Mouse (Mus musculus): ENCODE measurements around the gene Col6a1.

Col6a1 gene

GRCm38 (mm10) chr10:76722751-76723450 is 3.1 kb downstream of the Col6a1 start:
- DNase-seq = no peak

DNA sequence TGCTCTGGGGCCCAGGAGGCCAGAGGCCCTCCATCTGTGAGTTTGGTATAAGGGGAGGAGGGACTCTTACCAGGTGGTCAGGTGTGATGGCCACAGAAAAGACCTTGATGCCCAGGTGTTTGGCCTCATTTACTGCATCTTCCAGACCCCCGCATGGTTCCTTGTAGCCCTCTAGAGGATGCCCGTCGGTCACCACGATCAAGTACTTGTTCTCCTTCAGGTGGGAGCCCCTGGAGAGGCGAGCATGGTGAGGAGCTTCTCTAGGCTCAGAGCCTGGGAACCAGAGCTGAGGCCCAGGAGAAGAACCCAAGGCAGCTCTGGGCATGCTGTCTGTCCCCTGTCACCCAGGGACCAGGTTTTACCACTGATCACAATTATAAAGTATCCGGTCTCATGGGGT is 4.2 kb downstream of the Col6a1 start:
- DNase-seq = no peak

GRCm38 (mm10) chr10:76721216-76721615 is 4.8 kb downstream of the Col6a1 start:
- no peak for DNase-seq

GRCm38 (mm10) chr10:76717631-76718030 is 8.3 kb downstream of the Col6a1 start:
- no peak for DNase-seq

DNA sequence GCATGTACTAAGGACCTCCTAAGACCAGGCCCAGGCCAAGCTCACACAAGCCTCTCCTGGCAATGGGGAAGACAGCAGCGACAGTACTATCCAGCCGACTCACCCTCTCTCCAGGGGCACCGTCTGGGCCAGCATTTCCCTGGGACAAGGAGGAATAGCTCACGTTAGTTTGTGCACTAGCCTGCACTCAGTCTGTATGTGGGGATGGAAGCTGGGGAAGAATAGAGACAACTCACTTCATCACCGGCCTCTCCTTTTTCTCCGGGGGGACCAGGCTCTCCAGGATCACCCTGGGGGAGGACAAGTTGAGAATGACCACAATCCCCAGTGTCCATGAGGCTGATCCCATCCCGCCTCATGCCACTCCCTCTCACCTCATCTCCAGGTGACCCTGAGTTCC is 8.9 kb downstream of the Col6a1 start:
- no peak for DNase-seq

- DNase-seq = no peak
These were observed 11.7 kb downstream of the Col6a1 start for GRCm38 (mm10) chr10:76714303-76714702.

GRCm38 (mm10) chr10:76712500-76712899 is 13.5 kb downstream of the Col6a1 start:
- DNase-seq = no peak

DNA sequence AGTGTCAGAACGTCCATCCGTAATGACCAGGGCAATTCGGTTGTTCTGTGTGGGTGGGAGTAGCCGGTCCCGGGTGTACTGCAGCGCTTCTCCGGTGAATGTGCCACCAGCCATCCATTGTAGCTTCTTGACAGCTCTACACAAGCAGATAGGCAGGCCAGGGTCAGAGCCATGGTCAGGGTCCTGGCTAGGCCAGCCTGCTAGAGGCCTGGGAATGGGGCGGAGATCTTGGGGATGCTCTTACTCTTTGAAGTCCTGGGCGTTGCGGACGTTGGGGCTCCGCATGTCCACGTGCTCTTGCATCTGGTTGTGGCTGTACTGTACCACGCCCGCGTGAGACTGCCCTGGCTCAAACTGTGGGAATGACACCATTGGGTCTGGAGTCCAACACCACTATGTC is 14.6 kb downstream of the Col6a1 start:
- DNase-seq = no peak

- DNase-seq = no peak
These were observed 17.5 kb downstream of the Col6a1 start for GRCm38 (mm10) chr10:76708465-76708864.

- DNase-seq = no peak
These were observed 18.4 kb downstream of the Col6a1 start for GRCm38 (mm10) chr10:76707584-76707983.

- DNase-seq = no peak
These were observed 19.0 kb downstream of the Col6a1 start for GRCm38 (mm10) chr10:76707001-76707400.

DNA sequence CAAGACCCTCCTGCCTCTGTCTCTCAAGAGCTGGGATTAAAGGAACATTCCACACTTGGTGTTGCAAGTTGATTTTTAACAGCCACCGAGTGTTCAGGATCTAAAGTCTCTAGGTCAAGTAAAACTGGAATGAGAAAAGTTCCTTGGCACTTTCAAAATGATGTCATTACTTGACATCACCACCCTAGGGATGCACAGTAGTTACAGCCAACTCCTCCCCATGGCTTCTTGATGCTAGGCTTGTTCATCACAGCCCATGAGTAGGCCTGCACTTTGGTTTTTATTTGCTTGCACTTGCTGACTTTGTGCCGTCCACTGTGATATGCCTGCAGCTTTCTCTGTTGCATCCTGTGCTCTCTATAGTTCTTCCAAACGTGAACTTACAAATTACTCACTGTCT is 21.6 kb downstream of the Col6a1 start:
- no peak for DNase-seq

- no peak for DNase-seq
These were observed 24.5 kb downstream of the Col6a1 start for GRCm38 (mm10) chr10:76701446-76701845.

DNA sequence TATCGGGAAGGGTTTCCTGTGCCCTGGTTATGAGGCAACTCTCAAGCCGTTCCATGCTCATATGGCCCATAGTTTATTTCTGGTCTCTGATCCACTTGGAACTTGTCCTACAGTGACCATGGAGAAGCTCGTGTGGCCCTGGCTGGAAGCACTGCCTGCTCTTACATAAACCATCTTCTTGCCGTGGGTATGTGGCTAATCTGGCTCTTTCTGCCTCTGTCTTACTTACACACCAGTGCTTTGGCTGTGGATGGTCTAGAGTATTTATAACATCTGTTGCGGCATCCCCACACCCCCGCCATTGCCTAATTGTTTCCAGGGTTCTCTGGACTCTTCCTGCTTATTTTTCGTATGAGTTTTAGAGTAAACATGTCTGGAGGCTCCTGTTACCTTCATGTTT is 26.2 kb downstream of the Col6a1 start:
- DNase-seq = no peak

GRCm38 (mm10) chr10:76695283-76695885 is 30.6 kb downstream of the Col6a1 start:
- no peak for DNase-seq

- no peak for DNase-seq
These were observed 31.2 kb downstream of the Col6a1 start for GRCm38 (mm10) chr10:76694765-76695164.

DNA sequence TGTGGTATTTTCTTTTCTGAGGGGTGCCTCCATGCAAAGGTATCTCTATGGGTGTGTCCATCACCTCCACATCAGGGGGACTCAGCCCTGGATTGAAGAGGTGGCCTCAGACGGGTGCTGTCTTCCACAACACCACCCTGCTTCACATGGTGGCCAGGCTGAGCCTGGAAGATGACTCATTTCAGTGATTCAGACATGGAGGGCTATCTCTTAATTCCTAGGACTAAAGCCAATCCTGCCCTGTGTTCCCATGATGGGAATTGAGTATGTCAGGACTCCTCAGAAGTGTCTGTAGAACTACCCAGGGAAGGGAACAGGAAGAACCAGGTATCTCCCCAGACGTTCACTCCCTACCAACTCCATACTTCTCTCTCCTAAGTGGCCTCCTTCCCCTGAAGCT is 32.5 kb downstream of the Col6a1 start:
- DNase-seq = no peak

DNA sequence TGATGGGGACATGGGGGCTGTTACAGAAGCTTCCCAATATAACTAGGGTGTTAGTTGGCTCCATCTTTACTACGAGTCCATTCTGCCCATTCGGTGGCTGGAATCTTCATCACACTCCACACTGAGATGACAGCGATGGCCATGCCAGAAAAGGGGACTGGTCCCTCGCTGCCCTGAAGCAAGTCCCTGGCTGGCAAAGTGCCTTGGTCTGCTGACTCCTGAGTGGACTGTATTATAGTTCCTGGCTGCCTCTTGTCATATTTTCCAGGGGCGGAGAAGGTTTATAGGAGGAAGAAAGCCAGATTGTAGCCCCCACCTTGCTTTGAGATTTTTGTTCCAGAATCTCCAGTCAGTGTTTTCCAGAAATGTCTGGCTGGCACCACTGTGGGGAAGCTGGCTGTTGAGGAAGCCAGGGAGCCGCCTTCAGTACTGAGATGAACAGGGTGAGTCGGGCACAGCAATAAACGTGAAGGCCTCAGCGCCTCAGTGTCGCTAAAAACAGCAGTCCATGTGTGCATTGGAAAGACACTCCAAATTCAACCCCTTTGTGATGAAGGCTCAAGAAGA is 40.4 kb downstream of the Col6a1 start:
- DNase-seq = no peak

DNA sequence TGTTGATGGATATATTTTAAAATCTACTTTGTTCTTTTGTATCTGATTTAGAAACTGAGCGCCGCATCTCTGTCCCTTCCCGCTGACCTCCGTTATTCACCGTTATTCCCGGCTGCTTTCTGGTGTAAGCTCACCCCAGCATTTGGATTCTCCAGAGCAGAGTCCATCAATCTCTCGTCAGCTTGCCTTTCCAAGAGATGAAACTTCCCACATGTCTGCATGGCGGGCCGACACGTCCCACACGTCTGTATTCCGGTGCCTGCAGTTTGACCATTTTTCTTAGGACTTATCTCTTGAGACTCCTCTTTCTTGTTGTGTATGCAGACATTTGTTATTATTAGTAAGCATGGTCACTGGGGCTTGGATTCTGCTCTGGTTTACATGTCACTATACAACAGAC is 42.0 kb downstream of the Col6a1 start:
- no peak for DNase-seq

- DNase-seq = no peak
These were observed 42.5 kb downstream of the Col6a1 start for GRCm38 (mm10) chr10:76683461-76683860.

GRCm38 (mm10) chr10:76681882-76682281 is 44.1 kb downstream of the Col6a1 start:
- DNase-seq = no peak

DNA sequence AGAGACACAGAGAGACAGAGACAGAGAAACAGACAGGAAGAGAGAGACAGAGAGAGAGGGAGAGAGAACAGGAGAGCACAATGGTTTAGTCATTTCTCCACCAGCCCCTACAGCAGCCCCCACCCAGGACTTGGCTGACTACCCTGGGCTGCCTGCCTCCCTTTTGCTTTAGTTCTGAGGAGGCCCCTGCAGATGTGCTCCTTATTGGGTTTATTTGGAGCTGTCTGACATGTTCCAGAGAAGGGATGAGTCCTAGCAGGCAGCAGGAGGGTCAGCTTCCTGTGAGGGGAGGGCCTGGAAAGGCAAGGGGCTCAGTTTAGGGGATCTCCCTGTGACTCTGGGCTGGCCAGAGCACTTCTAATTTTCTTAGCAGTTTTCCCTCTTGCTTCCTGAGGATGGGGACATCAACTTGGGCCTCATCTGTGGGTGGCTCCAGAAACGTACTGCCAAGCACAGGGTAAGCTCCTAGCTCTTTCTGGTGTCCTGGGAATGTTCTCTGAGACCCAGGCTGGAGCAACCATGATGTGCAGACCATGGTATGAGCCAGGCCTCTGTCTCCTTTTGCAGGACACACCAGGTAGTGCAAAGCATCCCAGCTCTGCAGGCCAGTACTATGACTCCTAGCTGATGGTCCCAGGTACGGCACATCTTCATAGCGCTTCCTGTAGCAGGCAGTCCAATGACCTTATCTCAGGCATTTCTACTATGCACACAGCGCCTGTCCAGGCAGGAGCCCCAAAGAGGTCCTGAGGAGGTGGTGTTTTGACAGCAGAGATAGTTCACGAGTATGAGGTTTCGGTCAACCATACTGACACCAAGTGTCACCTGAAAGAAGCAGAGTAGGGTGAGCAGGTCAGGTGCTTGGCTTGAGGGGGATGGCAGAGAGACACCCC is 45.0 kb downstream of the Col6a1 start:
- DNase-seq = no peak

- no peak for DNase-seq
These were observed 47.8 kb downstream of the Col6a1 start for GRCm38 (mm10) chr10:76678122-76678521.

DNA sequence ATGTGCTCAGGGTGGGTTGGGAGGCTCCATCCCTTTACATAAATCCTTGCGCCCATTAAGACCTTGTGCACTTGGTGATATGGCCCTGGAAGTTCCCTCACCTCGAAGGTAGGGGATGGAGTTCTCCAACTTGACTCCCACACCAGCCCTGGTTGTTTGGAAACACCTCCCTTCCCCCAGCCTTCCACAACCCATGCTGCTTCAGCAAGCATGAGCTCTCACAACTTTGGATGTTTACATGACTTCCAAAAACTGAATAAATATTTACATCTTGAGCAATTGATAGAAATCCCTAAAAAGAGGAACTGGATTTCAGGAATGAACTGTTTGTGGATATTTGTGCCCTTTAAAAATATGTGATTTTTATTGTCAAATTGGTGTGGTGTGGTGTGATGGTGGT is 50.7 kb downstream of the Col6a1 start:
- no peak for DNase-seq
